Mouse (Mus musculus): ENCODE measurements around the gene Cdc42bpb. TPM values are rescaled to one million over a fixed set of nuclear protein-coding genes. Genes with fewer than 3 reads are reported as not detected.

Cdc42bpb gene
- polyA plus RNA-seq, 1 experiment from 2014 or later, result 37.7 TPM

- no peaks in the 10 kb centered on the region for H3K9me3 ChIP-seq (ENCODE audit: control insufficient read depth, low read length)
- H3K27ac ChIP-seq (replicated peaks; ENCODE audit: low read depth, low read length), result no peak overlapping the region
- H3K4me2 ChIP-seq (ENCODE audit: low read depth, low read length), result no peak overlapping the region
- H3K9ac ChIP-seq (ENCODE audit: low read depth, low read length), result no peak overlapping the region
- no peaks in the 10 kb centered on the region for H3K27me3 ChIP-seq (replicated peaks; ENCODE audit: control insufficient read depth, insufficient read depth, low read length)
- H3K4me3 ChIP-seq (ENCODE audit: low read depth, low read length), result no peak overlapping the region
- no peak for ATAC-seq (ENCODE audit: low read depth)
- peaks cover 97% of the 10 kb centered on the region for H3K36me3 ChIP-seq (ENCODE audit: control insufficient read depth, insufficient read depth, low read length)
- DNase-seq (ENCODE audit: low spot score), result no peak
- 96% methylated on average over 12 of the region's 12 CpGs for WGBS
- no peaks in the 10 kb centered on the region for H3K4me1 ChIP-seq (ENCODE audit: control insufficient read depth, insufficient read depth, low read length)
These were observed 52.6 kb downstream of the Cdc42bpb start for GRCm38 (mm10) chr12:111324949-111325348.

DNA sequence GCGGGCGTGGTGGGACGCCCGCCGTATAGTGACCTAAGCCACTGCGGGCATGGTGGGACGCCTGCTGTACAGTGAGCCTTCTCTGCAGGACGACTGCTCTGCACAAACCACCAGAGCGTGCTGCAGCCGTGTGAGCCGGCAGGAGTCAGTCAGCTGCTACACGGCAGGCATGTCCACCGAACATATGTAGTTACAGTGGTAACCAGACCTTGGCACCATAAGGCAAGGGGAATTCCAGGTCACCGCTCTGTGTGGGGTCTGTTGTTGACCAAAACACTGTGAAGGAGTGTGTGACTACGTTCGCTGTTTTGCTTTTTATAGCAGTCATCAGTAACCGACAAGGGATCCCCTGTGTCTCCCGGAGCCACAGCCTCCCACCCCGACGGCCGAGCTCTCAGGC, 53.0 kb downstream of the Cdc42bpb start:
- DNase-seq (ENCODE audit: low spot score), result no peak

DNA sequence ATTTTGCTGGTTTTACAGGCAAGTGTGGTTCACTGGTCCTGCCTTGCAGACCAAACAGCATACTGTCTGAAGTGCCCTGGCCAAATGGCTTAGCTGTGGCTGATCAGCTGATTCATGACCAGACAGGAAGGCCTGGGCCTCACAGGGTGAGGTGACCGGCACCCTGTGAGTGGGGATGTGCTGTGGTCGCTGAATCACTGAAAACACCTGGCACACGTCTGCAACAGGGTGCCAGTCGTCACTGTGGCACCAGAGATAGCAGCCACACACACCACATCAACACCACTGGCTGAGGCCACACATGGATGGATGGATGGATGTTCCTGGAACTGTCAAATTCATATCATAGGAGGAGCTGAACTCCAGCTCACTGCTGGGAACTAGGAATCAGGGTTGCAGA, 54.1 kb downstream of the Cdc42bpb start:
- no peak overlapping the region for H3K4me2 ChIP-seq (ENCODE audit: low read depth, low read length)
- WGBS, result 97% methylated on average over 4 of the region's 4 CpGs
- H3K9me3 ChIP-seq (ENCODE audit: control insufficient read depth, low read length), result no peaks in the 10 kb centered on the region
- DNase-seq (ENCODE audit: low spot score) (no peak), ATAC-seq (ENCODE audit: low read depth) (no peak)
- no peak overlapping the region for H3K9ac ChIP-seq (ENCODE audit: low read depth, low read length)
- H3K27ac ChIP-seq (replicated peaks; ENCODE audit: low read depth, low read length), result no peak overlapping the region
- no peak overlapping the region for H3K4me3 ChIP-seq (ENCODE audit: low read depth, low read length)
- no peaks in the 10 kb centered on the region for H3K4me1 ChIP-seq (ENCODE audit: control insufficient read depth, insufficient read depth, low read length)
- H3K36me3 ChIP-seq (ENCODE audit: control insufficient read depth, insufficient read depth, low read length), result peaks cover 97% of the 10 kb centered on the region
- H3K27me3 ChIP-seq (replicated peaks; ENCODE audit: control insufficient read depth, insufficient read depth, low read length), result no peaks in the 10 kb centered on the region

More for the DNA sequence above, 53.0 kb downstream of the Cdc42bpb start:
- no peak for ATAC-seq (ENCODE audit: low read depth)
- no peaks in the 10 kb centered on the region for H3K27me3 ChIP-seq (replicated peaks; ENCODE audit: control insufficient read depth, insufficient read depth, low read length)
- no peak overlapping the region for H3K4me2 ChIP-seq (ENCODE audit: low read depth, low read length)
- no peaks in the 10 kb centered on the region for H3K4me1 ChIP-seq (ENCODE audit: control insufficient read depth, insufficient read depth, low read length)
- no peak overlapping the region for H3K4me3 ChIP-seq (ENCODE audit: low read depth, low read length)
- H3K9me3 ChIP-seq (ENCODE audit: control insufficient read depth, low read length), result no peaks in the 10 kb centered on the region
- H3K36me3 ChIP-seq (ENCODE audit: control insufficient read depth, insufficient read depth, low read length), result peaks cover 97% of the 10 kb centered on the region
- WGBS, result 96% methylated on average over 21 of the region's 21 CpGs
- H3K27ac ChIP-seq (replicated peaks; ENCODE audit: low read depth, low read length), result no peak overlapping the region
- H3K9ac ChIP-seq (ENCODE audit: low read depth, low read length), result no peak overlapping the region

- no peak for DNase-seq (ENCODE audit: low spot score)
- Histone ChIP-seq H3K9ac (ENCODE audit: low read depth, low read length) (no peak overlapping the region), H3K9me3 (ENCODE audit: control insufficient read depth, low read length) (no peaks in the 10 kb centered on the region), H3K27ac (replicated peaks; ENCODE audit: low read depth, low read length) (no peak overlapping the region), H3K36me3 (ENCODE audit: control insufficient read depth, insufficient read depth, low read length) (peaks cover 97% of the 10 kb centered on the region), H3K4me1 (ENCODE audit: control insufficient read depth, insufficient read depth, low read length) (no peaks in the 10 kb centered on the region), H3K27me3 (replicated peaks; ENCODE audit: control insufficient read depth, insufficient read depth, low read length) (no peaks in the 10 kb centered on the region), H3K4me2 (ENCODE audit: low read depth, low read length) (no peak overlapping the region), H3K4me3 (ENCODE audit: low read depth, low read length) (no peak overlapping the region)
- 85% methylated on average over 13 of the region's 13 CpGs for WGBS
- no peak for ATAC-seq (ENCODE audit: low read depth)
These were observed 55.7 kb downstream of the Cdc42bpb start for GRCm38 (mm10) chr12:111321832-111322231.

GRCm38 (mm10) chr12:111320549-111320948, 57.0 kb downstream of the Cdc42bpb start:
- H3K36me3 ChIP-seq (ENCODE audit: control insufficient read depth, insufficient read depth, low read length), result peaks cover 100% of the 10 kb centered on the region
- H3K4me2 ChIP-seq (ENCODE audit: low read depth, low read length), result no peak overlapping the region
- no peak overlapping the region for H3K4me3 ChIP-seq (ENCODE audit: low read depth, low read length)
- WGBS, result 89% methylated on average over 12 of the region's 12 CpGs
- ATAC-seq (ENCODE audit: low read depth) (no peak), DNase-seq (ENCODE audit: low spot score) (peak; percentile 19)
- no peaks in the 10 kb centered on the region for H3K9me3 ChIP-seq (ENCODE audit: control insufficient read depth, low read length)
- no peak overlapping the region for H3K27ac ChIP-seq (replicated peaks; ENCODE audit: low read depth, low read length)
- no peaks in the 10 kb centered on the region for H3K27me3 ChIP-seq (replicated peaks; ENCODE audit: control insufficient read depth, insufficient read depth, low read length)
- no peaks in the 10 kb centered on the region for H3K4me1 ChIP-seq (ENCODE audit: control insufficient read depth, insufficient read depth, low read length)
- H3K9ac ChIP-seq (ENCODE audit: low read depth, low read length), result no peak overlapping the region

GRCm38 (mm10) chr12:111317694-111318093, 59.8 kb downstream of the Cdc42bpb start:
- ATAC-seq (ENCODE audit: low read depth), result no peak

DNA sequence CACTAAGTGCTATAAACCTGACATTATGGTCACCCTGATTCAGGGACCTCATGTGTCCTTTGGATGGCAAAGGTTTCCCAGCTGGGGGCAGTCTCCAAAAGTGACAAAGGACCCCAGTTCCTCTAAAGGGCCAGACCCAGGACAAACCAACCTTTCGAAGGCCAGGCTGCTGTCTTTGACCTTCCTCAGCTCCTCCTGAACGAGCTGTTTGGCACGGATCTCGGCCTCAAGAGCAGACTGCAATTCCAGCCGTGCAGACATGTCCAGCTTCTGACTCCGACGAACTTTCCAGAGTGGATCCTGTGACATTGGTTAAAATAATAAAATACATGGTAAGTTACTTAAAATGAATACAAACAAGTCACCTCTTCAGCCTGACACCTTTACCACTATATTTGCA, 63.2 kb downstream of the Cdc42bpb start:
- DNase-seq (ENCODE audit: low spot score), result no peak
- H3K9ac ChIP-seq (ENCODE audit: low read depth, low read length), result no peak overlapping the region
- no peak for ATAC-seq (ENCODE audit: low read depth)
- H3K9me3 ChIP-seq (ENCODE audit: control insufficient read depth, low read length), result no peaks in the 10 kb centered on the region
- no peak overlapping the region for H3K4me2 ChIP-seq (ENCODE audit: low read depth, low read length)
- H3K27me3 ChIP-seq (replicated peaks; ENCODE audit: control insufficient read depth, insufficient read depth, low read length), result no peaks in the 10 kb centered on the region
- WGBS, result 84% methylated on average over 7 of the region's 7 CpGs
- H3K36me3 ChIP-seq (ENCODE audit: control insufficient read depth, insufficient read depth, low read length), result peaks cover 100% of the 10 kb centered on the region
- no peak overlapping the region for H3K4me3 ChIP-seq (ENCODE audit: low read depth, low read length)
- no peak overlapping the region for H3K27ac ChIP-seq (replicated peaks; ENCODE audit: low read depth, low read length)
- H3K4me1 ChIP-seq (ENCODE audit: control insufficient read depth, insufficient read depth, low read length), result no peaks in the 10 kb centered on the region

More at GRCm38 (mm10) chr12:111317694-111318093, 59.8 kb downstream of the Cdc42bpb start:
- H3K9me3 ChIP-seq (ENCODE audit: control insufficient read depth, low read length), result no peaks in the 10 kb centered on the region
- H3K36me3 ChIP-seq (ENCODE audit: control insufficient read depth, insufficient read depth, low read length), result peaks cover 100% of the 10 kb centered on the region
- H3K4me3 ChIP-seq (ENCODE audit: low read depth, low read length), result no peak overlapping the region
- no peak overlapping the region for H3K9ac ChIP-seq (ENCODE audit: low read depth, low read length)
- DNase-seq (ENCODE audit: low spot score), result no peak
- no peaks in the 10 kb centered on the region for H3K4me1 ChIP-seq (ENCODE audit: control insufficient read depth, insufficient read depth, low read length)
- H3K27me3 ChIP-seq (replicated peaks; ENCODE audit: control insufficient read depth, insufficient read depth, low read length), result no peaks in the 10 kb centered on the region
- no peak overlapping the region for H3K4me2 ChIP-seq (ENCODE audit: low read depth, low read length)
- H3K27ac ChIP-seq (replicated peaks; ENCODE audit: low read depth, low read length), result no peak overlapping the region
- 95% methylated on average over 9 of the region's 9 CpGs for WGBS

DNA sequence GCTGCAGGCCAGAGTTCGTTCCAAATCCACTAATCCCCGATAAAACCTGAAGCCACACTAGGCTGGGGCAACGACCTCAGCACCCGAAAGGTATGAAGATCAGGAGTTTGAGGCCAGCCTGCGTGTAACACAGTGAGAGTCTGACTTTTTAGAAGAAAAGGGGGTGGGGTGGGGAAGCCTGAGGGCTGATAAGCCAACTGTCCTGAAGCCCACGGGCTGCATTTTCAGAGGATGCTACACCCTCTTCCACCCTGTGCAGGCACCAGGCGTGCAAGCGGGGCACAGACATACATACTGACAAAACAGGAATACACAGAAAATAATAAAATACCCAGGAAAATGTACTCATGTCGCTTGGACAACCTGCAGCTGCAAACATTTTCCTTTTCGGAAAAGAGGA, 65.7 kb downstream of the Cdc42bpb start:
- H3K36me3 ChIP-seq (ENCODE audit: control insufficient read depth, insufficient read depth, low read length), result peaks cover 98% of the 10 kb centered on the region
- no peak overlapping the region for H3K9ac ChIP-seq (ENCODE audit: low read depth, low read length)
- DNase-seq (ENCODE audit: low spot score), result no peak
- no peak overlapping the region for H3K4me3 ChIP-seq (ENCODE audit: low read depth, low read length)
- no peaks in the 10 kb centered on the region for H3K4me1 ChIP-seq (ENCODE audit: control insufficient read depth, insufficient read depth, low read length)
- no peak for ATAC-seq (ENCODE audit: low read depth)
- 92% methylated on average over 10 of the region's 10 CpGs for WGBS
- H3K9me3 ChIP-seq (ENCODE audit: control insufficient read depth, low read length), result no peaks in the 10 kb centered on the region
- H3K27ac ChIP-seq (replicated peaks; ENCODE audit: low read depth, low read length), result no peak overlapping the region
- no peaks in the 10 kb centered on the region for H3K27me3 ChIP-seq (replicated peaks; ENCODE audit: control insufficient read depth, insufficient read depth, low read length)
- H3K4me2 ChIP-seq (ENCODE audit: low read depth, low read length), result no peak overlapping the region

GRCm38 (mm10) chr12:111309931-111310330, 67.6 kb downstream of the Cdc42bpb start:
- Histone ChIP-seq H3K27ac (replicated peaks; ENCODE audit: low read depth, low read length) (no peak overlapping the region), H3K9me3 (ENCODE audit: control insufficient read depth, low read length) (no peaks in the 10 kb centered on the region), H3K36me3 (ENCODE audit: control insufficient read depth, insufficient read depth, low read length) (peaks cover 98% of the 10 kb centered on the region), H3K27me3 (replicated peaks; ENCODE audit: control insufficient read depth, insufficient read depth, low read length) (no peaks in the 10 kb centered on the region), H3K9ac (ENCODE audit: low read depth, low read length) (no peak overlapping the region), H3K4me1 (ENCODE audit: control insufficient read depth, insufficient read depth, low read length) (no peaks in the 10 kb centered on the region), H3K4me2 (ENCODE audit: low read depth, low read length) (no peak overlapping the region), H3K4me3 (ENCODE audit: low read depth, low read length) (no peak overlapping the region)
- DNase-seq (ENCODE audit: low spot score), result no peak
- no peak for ATAC-seq (ENCODE audit: low read depth)
- WGBS, result 83% methylated on average over 14 of the region's 14 CpGs
